Mouse (Mus musculus): ENCODE measurements around the gene Cntn5. TPM values are rescaled to one million over a fixed set of nuclear protein-coding genes. Genes with fewer than 3 reads are reported as not detected.

Gene Cntn5
- polyA plus RNA-seq (2012; rRNA removed) = not detected in 2 replicates

DNA sequence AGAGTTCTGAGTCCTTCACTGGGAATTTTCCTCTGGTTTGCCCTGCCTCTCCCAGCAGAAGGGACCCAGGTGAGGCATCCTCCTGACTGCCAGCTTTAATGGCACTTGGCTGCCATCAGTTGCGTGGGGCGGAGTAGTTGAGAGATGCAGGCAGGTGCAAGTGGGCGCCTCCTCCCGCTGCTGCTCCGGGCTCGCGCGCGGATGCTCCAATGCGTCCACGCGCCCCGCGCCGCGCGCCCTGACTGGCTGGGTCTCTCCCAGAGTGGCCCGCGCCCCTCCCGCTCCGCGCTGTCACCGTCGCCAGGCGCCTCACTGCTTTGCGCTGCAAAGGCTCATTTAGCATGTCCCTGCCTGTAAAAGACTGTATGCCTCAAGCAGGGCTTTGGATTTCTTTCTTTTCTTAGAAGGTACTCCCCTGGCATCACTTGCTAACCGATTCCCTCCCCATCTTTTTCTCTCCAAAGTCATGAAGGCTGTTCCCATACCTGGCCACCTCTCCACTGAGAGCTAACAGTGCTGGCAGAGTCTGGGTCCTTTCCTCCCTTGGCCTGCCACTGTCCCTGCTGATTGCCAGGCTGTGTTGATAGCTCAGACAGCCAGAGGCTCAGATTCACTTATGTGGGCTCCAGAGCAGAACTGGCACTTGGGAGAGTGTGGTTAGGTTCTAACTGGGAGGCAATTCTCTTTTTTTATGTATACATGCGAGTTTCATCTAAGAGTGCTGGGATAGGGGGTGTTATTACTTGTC, at the start of gene Cntn5:
Cntn5 (minus strand) TSS at position 160 of the 748 bp plus-strand sequence.

Measured in liver, embryonic 14 days (tissue).